10 mouse cellular contexts compared by ENCODE assay signal in genomic region chr10:110980441-110980840, GRCm38 (mm10).
"Had no signal": no experiment of that assay in that cellular context is flagged by ENCODE, and none has a peak within 500 bp of the region (broad histone marks: within the 10 kb centered on the region; RNA-seq: fewer than 3 reads in every experiment).

No protein-coding gene starts in this region.

- H3K4me2 ChIP-seq: limb, embryonic 12.5 days; liver, embryonic 13.5 days; midbrain, embryonic 13.5 days had no signal

- ATAC-seq: hindbrain, postnatal 0 days; lung, postnatal 0 days; midbrain, embryonic 13.5 days had no signal

- H3K27ac ChIP-seq: hindbrain, postnatal 0 days; limb, embryonic 12.5 days; liver, embryonic 13.5 days; midbrain, embryonic 13.5 days had no signal

- H3K4me3 ChIP-seq: limb, embryonic 12.5 days; liver, embryonic 13.5 days; midbrain, embryonic 13.5 days had no signal

- H3K27me3 ChIP-seq: limb, embryonic 12.5 days; liver, embryonic 13.5 days; midbrain, embryonic 13.5 days had no signal

- DNase-seq: layer of hippocampus, adult 9-11 months; liver, embryonic 13.5 days; lung, adult 2 months; lung, postnatal 36 days; right cerebral cortex, postnatal 14 days; thymus, postnatal 4 days had no signal

- H3K4me1 ChIP-seq: limb, embryonic 12.5 days; midbrain, embryonic 13.5 days had no signal

- H3K9ac ChIP-seq: limb, embryonic 12.5 days; liver, embryonic 13.5 days; midbrain, embryonic 13.5 days had no signal

- H3K9me3 ChIP-seq: limb, embryonic 12.5 days; liver, embryonic 13.5 days; midbrain, embryonic 13.5 days had no signal
